9 mouse cellular contexts compared by ENCODE assay signal in genomic region chr10:79970415-79971182, GRCm38 (mm10). TPM values are rescaled to one million over a fixed set of nuclear protein-coding genes. Genes with fewer than 3 reads are reported as not detected.
DNase-seq lines count a peak whose midpoint lies in the region; ATAC-seq and TF ChIP-seq lines count a peak whose summit lies in the region.
"Had no signal": no experiment of that assay in that cellular context is flagged by ENCODE, and none has a peak within 500 bp of the region (broad histone marks: within the 10 kb centered on the region; RNA-seq: fewer than 3 reads in every experiment).

Gene Grin3b, plus strand, starts transcription at chr10:79970715.

- peak within 1 kb of the TSS; percentile 82 for H3K4me2 ChIP-seq in heart, embryonic 14.5 days (ENCODE audit: low read length)
- peak within 1 kb of the TSS; percentile 40 for H3K4me2 ChIP-seq in liver, postnatal 0 days (ENCODE audit: low read depth, low read length)

- 8% methylated on average over 47 of the region's 47 CpGs for WGBS in heart, embryonic 14.5 days
- 8% methylated on average over 43 of the region's 47 CpGs for whole genome bisulfite sequencing in liver, postnatal 0 days (ENCODE audit: insufficient replicate concordance)
- 10% methylated on average over 47 of the region's 47 CpGs for WGBS in thymus, adult 2 months

- no peak for DNase-seq in heart, postnatal 4 days
- DNase-seq in embryo, embryonic 11 days: peak; percentile 40
- DNase-seq in liver, postnatal 0 days: no peak
- DNase-seq in spleen, adult 18-20 months: no peak
- no peak for DNase-seq in thymus, adult 2 months

- H3K4me1 ChIP-seq in heart, embryonic 14.5 days (ENCODE audit: control insufficient read depth in 2 of 2, insufficient read depth in 2 of 2, low read length in 2 of 2): peaks cover 2 to 12% of the 10 kb centered on the region in 2 experiments; a peak in 3 of 4 replicates
- H3K4me1 ChIP-seq in liver, postnatal 0 days (ENCODE audit: insufficient read depth): peaks cover 3% of the 10 kb centered on the region; the same call in 1 of the 2 replicates
- no peaks in the 10 kb centered on the region for H3K4me1 ChIP-seq in thymus, adult 2 months (replicated peaks; ENCODE audit: control insufficient read depth, insufficient read depth, low read length)

- TF ChIP-seq POLR2A in thymus, adult 2 months (IDR thresholded peaks at IDR 0.05; ENCODE audit: control insufficient read depth, extremely low read depth, insufficient read depth, low read length, poor library complexity): no peak

- peaks cover 20% of the 10 kb centered on the region for H3K27me3 ChIP-seq in heart, embryonic 14.5 days (ENCODE audit: control insufficient read depth, insufficient read depth, low read length)
- H3K27me3 ChIP-seq in liver, postnatal 0 days (ENCODE audit: insufficient read depth, low read length): peaks cover 23% of the 10 kb centered on the region
- peaks cover 8% of the 10 kb centered on the region; the same call in 1 of the 2 replicates for H3K27me3 ChIP-seq in thymus, adult 2 months (ENCODE audit: control insufficient read depth, insufficient read depth, low read length)
- H3K27me3 ChIP-seq: Patski had no signal

- H3K9ac ChIP-seq in heart, embryonic 14.5 days (ENCODE audit: low read length): peak within 1 kb of the TSS; percentile 59
- no peak within 1 kb of the TSS for H3K9ac ChIP-seq in liver, postnatal 0 days (replicated peaks)

- H3K4me3 ChIP-seq in heart, embryonic 14.5 days (ENCODE audit: control insufficient read depth in 1 of 2, insufficient read depth in 1 of 2, low read depth in 1 of 2, low read length in 2 of 2): peak within 1 kb of the TSS; percentile 40 to 46
- peak within 1 kb of the TSS; percentile 8; the same call in 1 of the 2 replicates for H3K4me3 ChIP-seq in liver, postnatal 0 days (ENCODE audit: low read depth, low read length)
- H3K4me3 ChIP-seq in thymus, adult 2 months (ENCODE audit: control insufficient read depth, insufficient read depth, low read length): no peak within 1 kb of the TSS

- ATAC-seq in heart, embryonic 14.5 days (ENCODE audit: insufficient number of reproducible peaks, insufficient read depth, low FRiP score, low read depth): no peak
- peak; percentile 14; the same call in 1 of the 2 replicates for ATAC-seq in granulocyte monocyte progenitor cell, adult 5-6 weeks (replicated peaks; ENCODE audit: poor library complexity, severe bottlenecking)
- ATAC-seq in liver, postnatal 0 days: no peak
- ATAC-seq in CD4-positive, CD25-positive, alpha-beta regulatory T cell, adult 4 months: no peak
- ATAC-seq: Patski had no signal

- no peaks in the 10 kb centered on the region for H3K9me3 ChIP-seq in heart, embryonic 14.5 days (ENCODE audit: control insufficient read depth, low read length)
- H3K9me3 ChIP-seq in liver, postnatal 0 days (ENCODE audit: low read length): no peaks in the 10 kb centered on the region

- no peak for TF ChIP-seq CTCF in liver, postnatal 0 days (IDR thresholded peaks at IDR 0.05; ENCODE audit: low read depth)
- no peak for TF ChIP-seq CTCF in thymus, adult 2 months (IDR thresholded peaks at IDR 0.05; ENCODE audit: borderline replicate concordance, control insufficient read depth, extremely low read depth, insufficient read depth, low read length, poor library complexity)

- H3K27ac ChIP-seq in heart, embryonic 14.5 days (replicated peaks in 1 of 2; ENCODE audit: control insufficient read depth in 1 of 2, insufficient read depth in 1 of 2, low read depth in 2 of 2, low read length in 2 of 2): no peak within 1 kb of the TSS
- H3K27ac ChIP-seq in liver, postnatal 0 days (ENCODE audit: low read depth): no peak within 1 kb of the TSS
- H3K27ac ChIP-seq in thymus, adult 2 months (ENCODE audit: control insufficient read depth, insufficient read depth, low read length): no peak within 1 kb of the TSS

- no peak for TF ChIP-seq EP300 in liver, postnatal 0 days (IDR thresholded peaks at IDR 0.05; ENCODE audit: low read depth)

- H3K36me3 ChIP-seq in heart, embryonic 14.5 days (ENCODE audit: control insufficient read depth, insufficient read depth, low read length): peaks cover 34% of the 10 kb centered on the region
- peaks cover 28% of the 10 kb centered on the region for H3K36me3 ChIP-seq in liver, postnatal 0 days (replicated peaks; ENCODE audit: insufficient read depth, low read length)
- H3K36me3 ChIP-seq in thymus, adult 2 months (ENCODE audit: control insufficient read depth, insufficient read depth, low read length): 0 out of 2 replicates have a peak, but pooled peaks cover 6% of the 10 kb centered on the region

RNA-seq across cellular contexts. Expression of gene Grin3b, which starts in this region (rescaled TPM):
- 0.09 and 0.18 TPM in 2 replicates for polyA plus RNA-seq in heart, embryonic 14.5 days (2014; fragmentation: Nextera tagmentation; extraction: Ambion mirVana)
- under 1 TPM in 1 of 2 experiments, not detected in 1; 0.21 TPM for total RNA-seq in heart, postnatal 4 days (2021)
- not detected in 2 replicates for total RNA-seq in granulocyte monocyte progenitor cell, adult 5-6 weeks (2014; fragmentation: Nextera tagmentation)
- not detected in 2 replicates for total RNA-seq in granulocyte monocyte progenitor cell, adult 5-6 weeks (2017)
- 0.05 TPM in 1 of 2 replicates, not detected in the other for polyA plus RNA-seq in liver, postnatal 0 days (2015; fragmentation: Nextera tagmentation; extraction: Ambion mirVana)
- under 1 TPM in 1 of 2 experiments, not detected in 1; 0.58 TPM for polyA plus RNA-seq in CD4-positive, CD25-positive, alpha-beta regulatory T cell, adult 4 months (2017; shearing (Covaris generic))
- polyA plus RNA-seq in thymus, adult 2 months (2012; rRNA removed): 0.07 and 0.14 TPM in 2 replicates

Comparison
In these comparisons a context has a peak if more than half of its experiments do, and no peak if none do; other contexts are left out.
1. Peak in ATAC-seq in granulocyte monocyte progenitor cell, adult 5-6 weeks; RNA of the gene not detected or under 1 TPM.